Mouse (Mus musculus) brown adipose tissue, adult 24 weeks (tissue): Measurements from ENCODE around the gene Cfap126. TPM values are rescaled to one million over a fixed set of nuclear protein-coding genes. Genes with fewer than 3 reads are reported as not detected.

Experiments used
- H3K27ac ChIP-seq: fragments of 200-500 bp; replicated peaks from 2 replicates; pipeline ENCODE4 v1.5.1; 2012; ENCODE audit warnings: low read depth, mild to moderate bottlenecking, low read length
- H3K4me1 ChIP-seq: fragments of 200-500 bp; 2 replicates; pipeline ENCODE4 v1.6.1; 2012; ENCODE audit warnings: low read length, mixed read lengths; ENCODE audit not compliant: control insufficient read depth, insufficient read depth, insufficient read length
- H3K4me3 ChIP-seq: fragments of 200-500 bp; 2 replicates; pipeline ENCODE4 v1.5.1; 2012; ENCODE audit warnings: low read depth, mild to moderate bottlenecking, low read length, moderate library complexity; ENCODE audit not compliant: insufficient read depth
- polyA plus RNA-seq: library from polyadenylated mRNA; stranded (reverse); fragments of >200 nt; gene quantifications from 2 replicates; pipeline ENCODE4 v1.2.4, GENCODE M21; 2012; ENCODE audit not compliant: missing spikeins, insufficient read depth, insufficient read length

Gene Cfap126
- polyA plus RNA-seq, 1 experiment: 11.0 TPM

DNA sequence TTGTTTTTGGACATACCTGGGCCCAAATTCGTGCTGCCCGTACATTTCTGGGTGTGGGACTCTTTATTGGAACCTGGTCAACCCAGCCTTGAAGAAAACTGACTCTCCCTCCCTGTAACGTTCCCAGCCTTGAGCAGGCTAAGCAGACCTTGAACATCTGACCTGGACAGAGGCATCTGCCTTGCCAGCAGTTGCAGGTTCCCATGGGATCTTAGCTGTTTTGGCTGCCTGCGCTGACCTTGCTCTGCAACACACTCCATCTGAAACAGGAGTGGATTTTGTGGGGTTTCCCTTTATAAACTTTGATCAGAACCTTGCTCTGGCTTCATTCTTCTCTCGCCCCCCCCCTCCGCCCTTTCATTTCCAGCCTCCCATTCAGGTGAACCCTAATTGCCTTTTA lies 8.5 kb upstream of the Cfap126 start:
- Histone ChIP-seq H3K4me1 (no peaks in the 10 kb centered on the region), H3K4me3 (no peak overlapping the region), H3K27ac (no peak overlapping the region)

- H3K4me1 ChIP-seq: no peaks in the 10 kb centered on the region; the same call in 1 of the 2 replicates
- no peak overlapping the region for H3K4me3 ChIP-seq
- H3K27ac ChIP-seq: no peak overlapping the region
Measured at GRCm38 (mm10) chr1:171109620-171110019, 4.1 kb upstream of the Cfap126 start.

GRCm38 (mm10) chr1:171110659-171111019 lies 3.1 kb upstream of the Cfap126 start:
- Histone ChIP-seq H3K4me1 (no peaks in the 10 kb centered on the region; the same call in 1 of the 2 replicates), H3K4me3 (peak overlapping the region; percentile 47), H3K27ac (no peak overlapping the region)

- Histone ChIP-seq H3K4me1 (no peaks in the 10 kb centered on the region; the same call in 1 of the 2 replicates), H3K27ac (peak overlapping the region; percentile 87), H3K4me3 (peak overlapping the region; percentile 80)
Measured at GRCm38 (mm10) chr1:171111020-171111780, 2.5 kb upstream of the Cfap126 start.

- Histone ChIP-seq H3K4me1 (no peaks in the 10 kb centered on the region; the same call in 1 of the 2 replicates), H3K4me3 (peak overlapping the region; percentile 80), H3K27ac (peak overlapping the region; percentile 87)
Measured at GRCm38 (mm10) chr1:171111781-171112575, 1.7 kb upstream of the Cfap126 start.

- Histone ChIP-seq H3K4me1 (no peaks in the 10 kb centered on the region; the same call in 1 of the 2 replicates), H3K27ac (no peak overlapping the region), H3K4me3 (no peak overlapping the region)
Measured at GRCm38 (mm10) chr1:171112986-171113385, 732 bp upstream of the Cfap126 start.

GRCm38 (mm10) chr1:171116280-171116679 lies 2.6 kb downstream of the Cfap126 start:
- H3K4me3 ChIP-seq: no peak overlapping the region
- no peak overlapping the region for H3K27ac ChIP-seq
- no peaks in the 10 kb centered on the region; the same call in 1 of the 2 replicates for H3K4me1 ChIP-seq

DNA sequence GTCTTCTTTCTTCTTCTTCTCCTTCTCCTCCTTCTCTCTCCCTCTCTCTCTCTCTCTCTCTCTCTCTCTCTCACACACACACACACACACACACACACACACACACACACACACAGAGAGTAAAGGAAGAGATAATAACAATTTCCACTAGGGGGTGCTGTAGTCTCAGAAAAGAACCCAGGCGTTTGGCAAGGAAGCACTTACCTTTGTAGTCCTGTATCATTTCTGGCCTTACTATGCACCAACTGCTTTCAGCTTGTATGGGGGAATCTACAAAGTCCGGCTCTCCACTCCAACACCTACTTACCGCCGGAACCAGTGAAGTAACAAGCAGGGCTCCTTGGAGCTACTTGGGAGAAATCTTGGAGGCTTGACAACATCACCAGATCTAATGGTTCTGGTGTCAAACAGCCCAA lies 4.6 kb downstream of the Cfap126 start:
- no peaks in the 10 kb centered on the region for H3K4me1 ChIP-seq
- H3K27ac ChIP-seq: no peak overlapping the region
- H3K4me3 ChIP-seq: no peak overlapping the region

GRCm38 (mm10) chr1:171118996-171119395 lies 5.3 kb downstream of the Cfap126 start:
- no peak overlapping the region for H3K27ac ChIP-seq
- no peak overlapping the region for H3K4me3 ChIP-seq
- H3K4me1 ChIP-seq: no peaks in the 10 kb centered on the region

- H3K4me1 ChIP-seq: no peaks in the 10 kb centered on the region
- no peak overlapping the region for H3K27ac ChIP-seq
- no peak overlapping the region for H3K4me3 ChIP-seq
Measured at GRCm38 (mm10) chr1:171119405-171119804, 5.7 kb downstream of the Cfap126 start.

- no peak overlapping the region for H3K4me3 ChIP-seq
- no peak overlapping the region for H3K27ac ChIP-seq
- H3K4me1 ChIP-seq: no peaks in the 10 kb centered on the region
Measured at GRCm38 (mm10) chr1:171120893-171121292, 7.2 kb downstream of the Cfap126 start.

- no peaks in the 10 kb centered on the region for H3K4me1 ChIP-seq
- H3K4me3 ChIP-seq: no peak overlapping the region
- H3K27ac ChIP-seq: no peak overlapping the region
Measured at GRCm38 (mm10) chr1:171121839-171122238, 8.1 kb downstream of the Cfap126 start.

DNA sequence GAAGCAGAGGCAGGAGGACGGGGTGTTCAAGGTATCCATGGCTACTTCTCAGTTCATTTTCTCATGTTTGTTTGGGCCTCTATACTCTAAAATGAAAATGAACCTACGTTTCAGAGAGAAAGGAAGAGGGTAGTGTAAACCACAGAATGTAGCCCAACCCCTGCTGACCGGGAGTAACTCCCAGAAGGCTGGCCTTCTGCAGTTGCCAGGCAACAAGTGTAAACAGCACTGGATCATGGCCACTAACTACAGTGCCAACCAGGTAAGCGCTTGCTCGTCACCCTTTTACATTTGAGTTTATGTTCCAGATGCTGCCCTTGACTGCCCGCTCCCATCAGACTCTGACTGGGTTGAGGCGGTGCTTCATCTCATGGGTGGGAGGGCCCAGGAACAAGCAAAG lies 9.2 kb downstream of the Cfap126 start:
- Histone ChIP-seq H3K27ac (no peak overlapping the region), H3K4me3 (no peak overlapping the region), H3K4me1 (no peaks in the 10 kb centered on the region)

- H3K4me1 ChIP-seq: no peaks in the 10 kb centered on the region
- no peak overlapping the region for H3K4me3 ChIP-seq
- H3K27ac ChIP-seq: no peak overlapping the region
Measured at GRCm38 (mm10) chr1:171124398-171124797, 10.7 kb downstream of the Cfap126 start.

DNA sequence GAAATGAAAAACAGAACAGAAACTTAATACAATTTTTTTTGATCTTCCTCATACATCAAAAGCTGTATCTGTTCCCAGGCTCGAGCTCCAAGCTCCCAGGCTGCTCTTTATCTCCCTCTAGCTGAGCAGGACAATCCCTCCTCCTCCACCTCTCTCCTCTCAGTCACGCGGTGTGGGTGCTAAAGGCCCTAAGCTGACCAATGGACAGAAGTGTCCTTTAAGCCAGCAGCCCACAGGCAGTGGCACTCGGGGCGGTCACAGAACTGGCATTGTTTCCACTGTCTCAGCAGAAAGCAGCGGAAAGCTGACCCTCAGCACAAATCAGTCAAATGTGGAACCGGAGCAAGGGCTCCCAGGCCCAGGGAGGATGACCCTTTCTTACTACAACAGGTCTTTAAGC lies 15.5 kb downstream of the Cfap126 start:
- H3K27ac ChIP-seq: no peak overlapping the region
- H3K4me3 ChIP-seq: no peak overlapping the region
- 0 out of 2 replicates have a peak, but pooled peaks cover 3% of the 10 kb centered on the region for H3K4me1 ChIP-seq
